Comparison of ENCODE assay signal across 9 mouse cellular contexts in genomic region chr1:133911456-133911855, GRCm38 (mm10). TPM values are rescaled to one million over a fixed set of nuclear protein-coding genes. Genes with fewer than 3 reads are reported as not detected.
DNase-seq lines count a peak whose midpoint lies in the region; ATAC-seq and TF ChIP-seq lines count a peak whose summit lies in the region.
"Had no signal": no experiment of that assay in that cellular context is flagged by ENCODE, and none has a peak within 500 bp of the region (broad histone marks: within the 10 kb centered on the region; RNA-seq: fewer than 3 reads in every experiment).

No protein-coding gene starts in this region.

- no peak for TF ChIP-seq POLR2A in ES-Bruce4 (IDR thresholded peaks at IDR 0.05; ENCODE audit: insufficient read depth, low read length)
- TF ChIP-seq POLR2A in bone marrow, adult 2 months (IDR thresholded peaks at IDR 0.05; ENCODE audit: borderline replicate concordance, control insufficient read depth, low read depth, low read length) = no peak

- ATAC-seq in kidney, embryonic 14.5 days (ENCODE audit: low FRiP score, low TSS enrichment) = no peak
- ATAC-seq in erythroid progenitor cell, adult 5-6 weeks (replicated peaks; ENCODE audit: low FRiP score, poor library complexity, severe bottlenecking) = peak; percentile 59

- no peak overlapping the region for H3K9ac ChIP-seq in kidney, embryonic 14.5 days (ENCODE audit: low read depth, low read length)
- H3K9ac ChIP-seq in ES-Bruce4 (ENCODE audit: low read depth, poor library complexity, severe bottlenecking) = no peak overlapping the region
- H3K9ac ChIP-seq: liver, embryonic 15.5 days had no signal

- H3K4me1 ChIP-seq in kidney, embryonic 14.5 days (ENCODE audit: control insufficient read depth, insufficient read depth, low read length) = peaks cover 21% of the 10 kb centered on the region
- H3K4me1 ChIP-seq in ES-Bruce4 (ENCODE audit: control insufficient read depth, insufficient read depth, low read length) = no peaks in the 10 kb centered on the region
- H3K4me1 ChIP-seq in bone marrow, adult 2 months (ENCODE audit: control insufficient read depth, insufficient read depth, low read length) = no peaks in the 10 kb centered on the region

- TF ChIP-seq CTCF in ES-Bruce4 (IDR thresholded peaks at IDR 0.05; ENCODE audit: low read depth, low read length) = peak; percentile 88
- peak; percentile 79 for TF ChIP-seq CTCF in bone marrow, adult 2 months (IDR thresholded peaks at IDR 0.05; ENCODE audit: control insufficient read depth, insufficient read depth, low read length)

- 24% methylated on average over 4 of the region's 4 CpGs for WGBS in kidney, embryonic 14.5 days
- WGBS in bone marrow, adult 2 months = 21% methylated on average over 4 of the region's 4 CpGs

- H3K27ac ChIP-seq in kidney, embryonic 14.5 days (ENCODE audit: low read depth, low read length) = no peak overlapping the region
- no peak overlapping the region for H3K27ac ChIP-seq in ES-Bruce4 (ENCODE audit: insufficient read depth, low read length)
- H3K27ac ChIP-seq in bone marrow, adult 2 months (ENCODE audit: control insufficient read depth, insufficient read depth, low read depth, low read length, poor library complexity) = no peak overlapping the region
- H3K27ac ChIP-seq: liver, embryonic 15.5 days had no signal

- H3K4me3 ChIP-seq in kidney, embryonic 14.5 days (ENCODE audit: low read length) = no peak overlapping the region
- H3K4me3 ChIP-seq in ES-Bruce4 (ENCODE audit: low read depth, low read length) = no peak overlapping the region
- H3K4me3 ChIP-seq in bone marrow, adult 2 months (replicated peaks; ENCODE audit: control insufficient read depth, low read depth, low read length) = no peak overlapping the region
- H3K4me3 ChIP-seq: liver, embryonic 15.5 days had no signal

- no peaks in the 10 kb centered on the region for H3K27me3 ChIP-seq in kidney, embryonic 14.5 days (ENCODE audit: control insufficient read depth, insufficient read depth, low read length)
- H3K27me3 ChIP-seq in ES-Bruce4 (ENCODE audit: control insufficient read depth, insufficient read depth, low read length, poor library complexity, severe bottlenecking) = peaks cover 5% of the 10 kb centered on the region; the same call in 1 of the 2 replicates

- no peaks in the 10 kb centered on the region for H3K36me3 ChIP-seq in kidney, embryonic 14.5 days (ENCODE audit: control insufficient read depth, insufficient read depth, low read length)
- H3K36me3 ChIP-seq in ES-Bruce4 (ENCODE audit: control insufficient read depth, insufficient read depth, low read length, poor library complexity, severe bottlenecking) = no peaks in the 10 kb centered on the region
- H3K36me3 ChIP-seq: liver, embryonic 15.5 days had no signal

- no peaks in the 10 kb centered on the region for H3K9me3 ChIP-seq in kidney, embryonic 14.5 days (ENCODE audit: control insufficient read depth, low read length)
- no peaks in the 10 kb centered on the region for H3K9me3 ChIP-seq in ES-Bruce4 (replicated peaks; ENCODE audit: control insufficient read depth, insufficient read depth, low read length, poor library complexity, severe bottlenecking)
- H3K9me3 ChIP-seq: liver, embryonic 15.5 days had no signal

- DNase-seq in kidney, adult 8-10 months = peak; percentile 37 to 49
- peak; percentile 82 to 83 for DNase-seq in kidney, postnatal 4 days
- DNase-seq in naive thymus-derived CD4-positive, alpha-beta T cell, adult 2 months (ENCODE audit: low read depth) = peak; percentile 56
- no peak for DNase-seq in natural killer cell, adult 2 months (ENCODE audit: low spot score in 2 of 2)

- H3K4me2 ChIP-seq in kidney, embryonic 14.5 days (replicated peaks; ENCODE audit: low read depth, low read length) = no peak overlapping the region
- H3K4me2 ChIP-seq: liver, embryonic 15.5 days had no signal

- no peak for TF ChIP-seq EP300 in ES-Bruce4 (IDR thresholded peaks at IDR 0.05; ENCODE audit: insufficient read depth, low read depth, low read length)

RNA-seq across cellular contexts. Expression of gene Optc, which starts 3.7 kb away (rescaled TPM):
- polyA plus RNA-seq in kidney, embryonic 14.5 days (2014; fragmentation: Nextera tagmentation; extraction: Ambion mirVana) = 0.26 TPM in 1 of 2 replicates, not detected in the other
- polyA plus RNA-seq in ES-Bruce4 (2011; ENCODE audit: insufficient read depth, insufficient read length, low read depth, missing spikeins) = not detected in 2 replicates
- polyA plus RNA-seq in bone marrow, adult 2 months (2011; ENCODE audit: insufficient read depth, insufficient read length, low replicate concordance, missing spikeins) = not detected in 2 replicates
- not detected in 2 replicates for total RNA-seq in erythroid progenitor cell, adult 5-6 weeks (2015; ENCODE audit: low replicate concordance)
- not detected in 2 replicates for total RNA-seq in erythroid progenitor cell, adult 5-6 weeks (2017; ENCODE audit: low replicate concordance)

RNA-seq across cellular contexts. Expression of gene Prelp, which starts 9.8 kb away (rescaled TPM):
- polyA plus RNA-seq in kidney, embryonic 14.5 days (2014; fragmentation: Nextera tagmentation; extraction: Ambion mirVana) = 0.39 and 0.84 TPM in 2 replicates
- polyA plus RNA-seq in ES-Bruce4 (2011; ENCODE audit: insufficient read depth, insufficient read length, low read depth, missing spikeins) = 0.37 TPM in 1 of 2 replicates, not detected in the other
- 1.8 and 4.5 TPM in 2 replicates for polyA plus RNA-seq in bone marrow, adult 2 months (2011; ENCODE audit: insufficient read depth, insufficient read length, low replicate concordance, missing spikeins)
- 0.42 TPM in 1 of 2 replicates, not detected in the other for total RNA-seq in erythroid progenitor cell, adult 5-6 weeks (2015; ENCODE audit: low replicate concordance)
- 0.13 TPM in 1 of 2 replicates, not detected in the other for total RNA-seq in erythroid progenitor cell, adult 5-6 weeks (2017; ENCODE audit: low replicate concordance)

Comparison
In these comparisons a context has a peak if more than half of its experiments do, and no peak if none do; other contexts are left out.
1. DNase-seq: peak in kidney, adult 8-10 months (2 of 2), kidney, postnatal 4 days (2 of 2) and naive thymus-derived CD4-positive, alpha-beta T cell, adult 2 months (single experiment); none in natural killer cell, adult 2 months (0 of 2).